Mouse (Mus musculus) hindbrain, postnatal 0 days (tissue): ENCODE measurements around the gene Vmn2r104. TPM values are rescaled to one million over a fixed set of nuclear protein-coding genes. Genes with fewer than 3 reads are reported as not detected.

Source experiments
- ATAC-seq: fragments of 200-750 bp; cut with Nextera tagmentation; 2 replicates; pipeline ENCODE4 v1.8.0; 2017; ENCODE audit warnings: mild to moderate bottlenecking, moderate TSS enrichment, moderate library complexity
- DNase-seq: peaks from one replicate; pipeline ENCODE4 v3.0.0-alpha.2; 2015; ENCODE audit warnings: low spot score
- H3K27ac ChIP-seq: fragments of 300-500 bp; sonication (generic); 2 replicates; pipeline ENCODE4 v1.5.1; 2014; ENCODE audit warnings: mild to moderate bottlenecking
- H3K27me3 ChIP-seq: fragments of 300-500 bp; sonication (generic); 2 replicates; pipeline ENCODE4 v1.6.1; 2014; ENCODE audit warnings: low read length, mixed read lengths; ENCODE audit not compliant: insufficient read depth
- H3K36me3 ChIP-seq: fragments of 300-500 bp; sonication (generic); 2 replicates; pipeline ENCODE4 v1.6.1; 2014; ENCODE audit warnings: low read length, mixed read lengths; ENCODE audit not compliant: insufficient read depth
- H3K4me1 ChIP-seq: fragments of 300-500 bp; sonication (generic); 2 replicates; pipeline ENCODE4 v1.6.1; 2014; ENCODE audit warnings: antibody characterized with exemption, low read length, mixed read lengths; ENCODE audit not compliant: insufficient read depth
- H3K4me2 ChIP-seq: fragments of 300-500 bp; sonication (generic); 2 replicates; pipeline ENCODE4 v1.6.1; 2014; ENCODE audit warnings: low read depth, mild to moderate bottlenecking, low read length, moderate library complexity, mixed read lengths
- H3K4me3 ChIP-seq: fragments of 300-500 bp; sonication (generic); 2 replicates; pipeline ENCODE4 v1.5.1; 2014; ENCODE audit warnings: low read length
- H3K9ac ChIP-seq: fragments of 300-500 bp; sonication (generic); replicated peaks from 2 replicates; pipeline ENCODE4 v1.6.1; 2014; ENCODE audit warnings: mild to moderate bottlenecking, low read length, moderate library complexity, mixed read lengths
- H3K9me3 ChIP-seq: fragments of 300-500 bp; sonication (generic); 2 replicates; pipeline ENCODE4 v1.6.1; 2016; ENCODE audit warnings: low read length, mixed read lengths
- CTCF ChIP-seq: IDR thresholded peaks from 2 replicates; pipeline ENCODE4 v1.5.1; 2016; ENCODE audit warnings: antibody characterized with exemption, control low read depth, low read depth
- WGBS: fragments of 180-500 bp; shearing (Covaris S2); extraction: QIAGEN DNeasy Blood & Tissue Kit; methylation state at CpG from one replicate; pipeline ENCODE4 v1.1.7; 2014; 5-methylcytosine and 5-hydroxymethylcytosine counted together
- polyA plus RNA-seq: library from polyadenylated mRNA; unstranded; fragments of >200 nt; fragmentation: Nextera tagmentation; extraction: Ambion mirVana; gene quantifications from 2 replicates; pipeline ENCODE4 v1.2.1, GENCODE M21; 2015
- total RNA-seq: library from RNA; depleted of rRNA; stranded (reverse); fragments of >200 nt; gene quantifications from 2 replicates; pipeline ENCODE4 v1.2.3, GENCODE M21; 2014; rRNA removed

The Vmn2r104 gene
- total RNA-seq = not detected in 2 replicates
- polyA plus RNA-seq = not detected in 2 replicates

GRCm38 (mm10) chr17:20048236-20048635 is at the start of gene Vmn2r104:
Vmn2r104 (minus strand) TSS chr17:20048336.
- DNase-seq = no peak
- no peak for TF ChIP-seq CTCF
- 77% methylated on average over 1 of the region's 1 CpGs for WGBS

GRCm38 (mm10) chr17:20074090-20074489 is 26.0 kb upstream of the Vmn2r104 start:
- no peak overlapping the region for H3K4me3 ChIP-seq
- 78% methylated on average over 6 of the region's 6 CpGs for WGBS
- H3K27me3 ChIP-seq = no peaks in the 10 kb centered on the region
- H3K27ac ChIP-seq = no peak overlapping the region
- no peaks in the 10 kb centered on the region for H3K4me1 ChIP-seq
- no peak overlapping the region for H3K9ac ChIP-seq
- no peak for TF ChIP-seq CTCF
- ATAC-seq (no peak), DNase-seq (no peak)
- no peak overlapping the region for H3K4me2 ChIP-seq
- H3K36me3 ChIP-seq = no peaks in the 10 kb centered on the region
- H3K9me3 ChIP-seq = peaks cover 11% of the 10 kb centered on the region; the same call in 1 of the 2 replicates

More at GRCm38 (mm10) chr17:20048236-20048635, at the start of gene Vmn2r104:
- Histone ChIP-seq H3K27ac (no peak within 1 kb of the TSS), H3K4me1 (no peaks in the 10 kb centered on the region), H3K4me3 (no peak within 1 kb of the TSS), H3K9me3 (peaks cover 16% of the 10 kb centered on the region), H3K36me3 (no peaks in the 10 kb centered on the region), H3K27me3 (no peaks in the 10 kb centered on the region), H3K4me2 (no peak within 1 kb of the TSS), H3K9ac (no peak within 1 kb of the TSS)
- ATAC-seq = no peak

GRCm38 (mm10) chr17:20071656-20072396 is 23.7 kb upstream of the Vmn2r104 start:
- Histone ChIP-seq H3K4me1 (no peaks in the 10 kb centered on the region), H3K27ac (no peak overlapping the region), H3K9me3 (0 out of 2 replicates have a peak, but pooled peaks cover 4% of the 10 kb centered on the region), H3K4me3 (no peak overlapping the region), H3K27me3 (no peaks in the 10 kb centered on the region), H3K36me3 (no peaks in the 10 kb centered on the region), H3K4me2 (no peak overlapping the region), H3K9ac (no peak overlapping the region)
- TF ChIP-seq CTCF = no peak
- ATAC-seq = no peak
- WGBS = 89% methylated on average over 4 of the region's 4 CpGs
- DNase-seq = no peak

Other genes starting within 250 kb of the Vmn2r104 start
- not detected in 2 replicates for gene Fpr-rs7, start 65.9 kb upstream of the Vmn2r104 start, total RNA-seq
- not detected in 2 replicates for gene Fpr-rs7, start 65.9 kb upstream of the Vmn2r104 start, polyA plus RNA-seq
- gene Fpr-rs6, start 134.8 kb upstream of the Vmn2r104 start, total RNA-seq = not detected in 2 replicates
- gene Fpr-rs6, start 134.8 kb upstream of the Vmn2r104 start, polyA plus RNA-seq = not detected in 2 replicates
- gene Vmn2r105, start 186.7 kb upstream of the Vmn2r104 start, total RNA-seq = not detected in 2 replicates
- not detected in 2 replicates for gene Vmn2r105, start 186.7 kb upstream of the Vmn2r104 start, polyA plus RNA-seq
- not detected in 2 replicates for gene Vmn2r106, start 237.2 kb upstream of the Vmn2r104 start, total RNA-seq
- not detected in 2 replicates for gene Vmn2r106, start 237.2 kb upstream of the Vmn2r104 start, polyA plus RNA-seq